Mouse (Mus musculus) neural tube, embryonic 10.5 days (tissue): Measurements from ENCODE around the gene Cfap44.
"Not testable (repeated sequence)": the region's sequence is repeated elsewhere in the genome, so short reads cannot be mapped to it uniquely, and the experiment has no call there.

Experiments used
- DNase-seq: peaks from one replicate; pipeline ENCODE4 v3.0.0-alpha.2; 2017; ENCODE audit warnings: low spot score; ENCODE audit errors: extremely low spot score

Gene Cfap44

DNA sequence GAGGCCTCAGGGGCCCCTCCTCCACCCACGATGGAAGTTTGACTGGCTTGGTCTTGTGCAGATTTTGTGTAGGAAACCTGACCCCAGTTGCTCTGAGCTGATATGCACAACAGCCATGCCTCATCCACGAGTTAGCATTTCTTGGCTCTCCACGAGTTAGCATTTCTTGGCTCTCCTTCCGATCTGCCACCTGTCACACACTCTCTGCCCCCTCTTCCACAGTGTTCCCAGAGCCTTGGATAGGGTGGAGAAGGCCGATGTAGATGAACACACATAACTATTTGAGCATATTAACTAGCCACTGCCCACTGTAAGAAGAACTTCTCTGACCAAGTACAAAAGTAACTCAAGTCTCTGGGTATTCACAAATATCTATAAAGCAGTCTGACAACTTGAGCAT is 33.9 kb downstream of the Cfap44 start:
- no peak for DNase-seq

DNA sequence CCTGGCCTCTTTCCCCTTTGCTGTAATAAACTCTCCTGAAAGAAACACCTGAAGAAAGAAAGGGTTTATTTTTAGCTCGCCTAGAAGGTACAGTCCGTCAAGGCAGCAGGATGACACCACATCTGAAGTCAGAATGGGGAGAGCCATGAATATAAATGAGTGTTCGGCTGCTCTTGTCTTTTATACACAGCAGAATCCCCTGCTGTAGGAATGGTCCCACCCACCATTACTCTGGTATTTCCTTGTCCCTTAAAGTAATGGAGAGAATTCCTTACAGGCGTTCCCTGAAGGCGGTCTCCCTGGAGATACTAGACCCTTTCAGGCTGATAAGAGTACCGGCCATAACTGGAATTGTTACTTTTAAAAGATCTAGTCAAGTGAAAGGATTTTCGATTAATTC is 35.4 kb downstream of the Cfap44 start:
- no peak for DNase-seq

DNA sequence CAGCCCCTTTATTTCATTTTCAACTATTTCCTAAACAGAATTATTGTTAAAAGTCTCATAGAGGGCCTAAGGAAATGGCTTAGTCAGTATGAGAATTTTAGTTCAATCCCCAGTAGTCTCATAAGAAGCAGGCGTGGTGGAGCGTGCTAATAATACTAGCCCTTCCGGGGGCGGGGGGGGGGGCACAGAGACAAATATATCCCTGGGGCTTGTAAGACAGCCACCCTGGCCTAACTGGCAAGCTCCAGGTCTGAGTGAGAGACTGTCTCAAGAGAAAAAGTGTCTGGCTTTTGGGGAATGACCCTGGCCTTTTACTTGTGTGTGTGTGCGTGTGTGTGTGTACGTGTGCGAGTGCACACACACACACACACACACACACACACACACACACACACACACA is 40.3 kb downstream of the Cfap44 start:
- no peak for DNase-seq

DNA sequence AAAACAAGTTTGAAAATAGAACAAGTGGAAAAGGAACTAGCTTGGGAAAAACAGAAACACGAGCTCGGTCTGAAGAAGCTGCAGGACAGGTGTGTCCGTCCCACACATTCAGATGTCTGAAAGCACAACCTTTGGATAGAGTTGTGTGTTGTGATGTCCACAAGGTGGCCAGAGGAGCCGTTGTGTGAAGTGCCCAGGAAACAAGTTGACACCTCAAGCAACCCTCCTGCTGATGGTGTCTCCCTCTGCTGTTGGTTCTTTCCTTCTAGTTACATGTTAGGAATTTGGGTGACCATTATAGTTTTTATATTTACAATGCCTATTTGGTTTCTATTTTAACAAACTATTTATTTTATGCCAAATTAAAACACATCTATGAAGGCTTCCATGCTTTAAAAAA is 40.9 kb downstream of the Cfap44 start:
- DNase-seq, result no peak

DNA sequence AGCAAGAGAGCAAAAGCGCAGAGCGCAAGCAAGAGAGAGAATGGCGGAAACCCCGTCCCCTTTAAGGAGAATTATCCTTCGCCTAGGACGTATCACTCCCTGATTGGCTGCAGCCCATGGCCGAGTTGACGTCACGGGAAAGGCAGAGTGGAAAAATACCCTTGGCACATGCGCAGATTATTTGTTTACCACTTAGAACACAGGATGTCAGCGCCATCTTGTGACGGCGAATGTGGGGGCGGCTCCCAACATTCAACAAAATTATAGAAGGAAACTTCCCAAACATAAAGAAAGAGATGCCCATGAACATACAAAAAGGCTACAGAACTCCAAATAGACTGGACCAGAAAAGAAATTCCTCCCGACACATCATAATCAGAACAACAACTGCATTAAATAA is 47.3 kb downstream of the Cfap44 start:
- not testable (repeated sequence) for DNase-seq

DNA sequence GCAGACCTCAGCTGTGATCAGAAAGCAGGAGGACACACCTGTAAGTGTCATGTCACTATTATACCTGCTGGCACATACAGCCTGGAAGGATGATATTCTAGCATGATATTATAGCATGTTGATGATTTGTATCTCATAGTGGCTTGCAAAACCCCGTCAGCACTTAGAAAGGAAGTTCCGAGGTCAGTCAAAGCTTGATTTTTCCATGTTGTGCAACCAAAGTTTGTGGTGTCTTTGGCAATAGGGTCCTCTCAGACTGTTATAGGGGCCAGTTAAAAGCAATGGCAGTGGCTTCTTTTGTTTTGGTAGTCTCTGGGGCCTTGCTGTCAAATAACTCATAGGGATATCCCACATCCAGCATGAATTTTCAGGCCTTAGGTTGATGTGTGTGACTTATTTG is 63.3 kb downstream of the Cfap44 start:
- DNase-seq, result no peak

DNA sequence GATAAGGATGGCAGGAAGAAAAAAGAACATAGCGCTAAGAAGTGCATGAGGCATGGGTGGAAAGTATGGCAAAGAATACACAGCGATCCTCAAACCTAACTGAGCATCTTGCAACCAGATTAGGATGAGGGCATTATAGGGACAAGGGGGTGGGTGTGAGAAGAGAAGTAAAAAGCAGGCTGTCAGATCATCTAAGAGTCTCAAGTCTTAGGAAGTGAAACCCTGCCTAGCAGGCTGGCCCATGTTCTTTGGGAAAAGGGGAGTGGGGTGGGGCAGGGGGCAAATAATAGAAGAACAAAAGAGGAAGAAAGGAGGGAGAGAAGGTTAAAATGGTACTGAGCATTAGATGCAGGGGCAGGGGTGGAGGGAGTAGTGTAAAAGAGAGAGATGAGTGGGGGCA is 64.2 kb downstream of the Cfap44 start:
- DNase-seq, result no peak

DNA sequence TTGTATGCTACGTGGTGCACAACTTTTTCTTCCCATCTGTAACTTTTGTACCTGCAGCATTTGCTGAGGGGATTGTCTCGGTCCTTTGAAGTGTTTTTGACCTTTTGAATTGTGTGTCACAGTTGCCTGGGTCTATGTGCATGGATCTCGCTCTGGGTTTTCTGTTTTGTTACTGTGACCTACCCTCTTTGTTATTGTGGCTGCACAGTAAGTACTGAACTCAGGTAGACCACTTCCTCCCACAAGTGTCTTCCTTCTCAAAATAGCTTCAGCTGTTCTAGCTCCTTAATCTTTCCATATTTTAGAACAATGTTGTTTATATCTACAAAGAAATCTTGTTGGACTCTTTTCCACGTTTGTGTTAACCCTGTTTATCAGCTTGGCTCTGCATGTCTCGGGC is 66.3 kb downstream of the Cfap44 start:
- no peak for DNase-seq

DNA sequence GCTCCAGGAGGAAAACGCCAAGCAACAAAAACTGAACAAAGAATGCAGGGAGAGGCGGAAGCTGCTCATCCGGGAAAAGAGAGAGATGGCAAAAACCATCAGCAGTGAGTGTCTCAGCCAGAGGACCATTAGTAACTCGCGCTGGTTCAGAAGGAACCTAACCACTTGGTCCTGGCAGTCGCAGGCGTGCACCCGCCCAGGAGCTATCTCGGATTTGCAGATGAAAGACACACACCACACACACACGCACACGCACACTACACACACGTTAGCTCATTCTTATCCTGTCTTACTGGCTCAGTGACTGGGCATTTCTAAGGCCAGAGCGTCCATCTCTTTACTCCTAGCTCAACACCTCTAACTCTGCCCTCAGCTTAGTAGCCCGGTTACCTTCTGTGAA is 80.7 kb downstream of the Cfap44 start:
- no peak for DNase-seq

DNA sequence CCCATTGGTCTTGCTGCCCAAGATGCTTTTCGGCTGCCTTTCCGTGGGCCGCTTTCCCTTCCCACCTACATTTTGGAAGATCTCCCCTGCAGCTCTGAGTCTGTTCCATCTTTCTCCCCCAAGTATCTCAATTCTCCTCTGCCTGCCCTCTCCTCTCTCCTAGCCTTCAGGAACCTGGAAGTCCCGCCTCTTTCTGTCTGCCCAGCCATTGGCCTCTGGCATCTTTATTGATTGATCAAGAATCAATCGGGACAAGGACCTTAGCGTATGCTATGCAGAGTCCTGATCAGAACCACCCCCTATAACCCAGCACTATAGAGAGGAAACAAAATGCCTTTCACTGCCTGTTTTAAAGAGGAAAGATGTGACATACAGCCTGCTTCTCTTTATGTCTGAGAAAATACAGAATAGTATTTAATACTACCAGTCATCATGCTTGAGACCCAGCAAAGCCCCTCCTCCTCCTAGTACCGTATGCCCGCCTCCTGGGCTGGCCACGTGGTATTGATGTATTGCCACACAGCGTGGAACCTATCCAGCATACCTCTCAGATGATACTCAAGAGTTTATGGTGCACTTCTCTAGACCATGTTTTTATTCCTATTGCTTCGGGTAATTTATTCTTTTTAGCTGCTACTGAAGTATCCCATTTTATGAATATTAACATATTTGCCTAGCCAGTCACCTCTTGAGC is 81.2 kb downstream of the Cfap44 start:
- no peak for DNase-seq

DNA sequence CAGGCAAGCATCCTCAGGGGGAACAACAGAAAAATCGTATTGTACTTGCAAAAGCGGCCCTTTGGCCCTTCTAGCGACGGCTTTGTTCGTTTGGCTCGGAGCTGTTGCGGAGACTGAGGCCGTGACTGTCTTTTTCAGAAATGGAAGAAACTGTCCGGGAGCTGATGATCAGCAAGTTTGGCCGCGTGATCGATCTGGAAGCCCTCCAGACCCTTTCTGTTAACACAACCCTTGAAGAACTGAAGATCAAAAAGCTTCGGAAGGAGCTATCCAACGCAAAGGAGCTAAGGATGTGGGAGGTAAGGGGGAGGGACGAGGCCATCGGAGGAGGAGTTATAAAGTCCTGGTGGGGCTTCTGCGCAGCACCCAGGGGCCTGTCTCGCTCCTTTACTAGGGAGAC is 84.2 kb downstream of the Cfap44 start:
- no peak for DNase-seq

DNA sequence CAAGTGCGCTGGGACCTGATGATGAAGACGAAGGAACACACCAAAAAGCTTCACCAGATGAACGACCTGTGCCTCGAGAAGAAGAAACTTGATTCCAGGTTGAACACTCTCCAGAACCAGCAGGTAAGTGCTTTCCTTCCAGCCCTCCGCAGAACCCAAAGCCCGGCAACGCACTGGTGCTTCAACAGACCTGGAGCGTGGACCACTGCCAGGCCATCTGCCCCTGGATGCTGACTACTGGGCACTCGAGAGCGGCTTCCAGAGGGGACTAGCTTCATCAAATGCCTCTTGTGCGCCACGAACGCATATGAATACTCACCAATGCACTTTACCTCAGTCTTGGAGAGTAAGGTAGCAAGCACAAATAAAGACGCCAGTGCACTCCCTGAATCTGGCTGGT is 85.3 kb downstream of the Cfap44 start:
- no peak for DNase-seq

DNA sequence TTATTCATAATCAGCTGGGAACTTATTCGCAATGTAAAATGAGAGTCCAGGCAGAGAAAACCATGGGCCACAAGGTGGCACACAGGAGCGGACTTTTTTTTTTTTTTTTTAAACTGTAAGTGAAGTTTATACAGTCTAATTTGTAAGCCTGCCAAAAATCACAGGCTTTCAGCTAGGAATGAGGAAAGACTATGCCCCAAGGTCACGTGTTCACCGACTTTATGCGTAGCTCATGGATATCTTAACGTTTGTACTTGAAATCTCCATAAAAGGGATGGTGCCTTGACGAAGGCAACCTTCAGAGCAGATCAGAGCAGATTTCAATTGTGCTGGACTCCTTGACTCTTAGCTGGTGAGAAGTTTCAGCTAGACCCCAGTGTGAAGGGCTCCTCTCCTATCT is 86.0 kb downstream of the Cfap44 start:
- DNase-seq, result no peak

DNA sequence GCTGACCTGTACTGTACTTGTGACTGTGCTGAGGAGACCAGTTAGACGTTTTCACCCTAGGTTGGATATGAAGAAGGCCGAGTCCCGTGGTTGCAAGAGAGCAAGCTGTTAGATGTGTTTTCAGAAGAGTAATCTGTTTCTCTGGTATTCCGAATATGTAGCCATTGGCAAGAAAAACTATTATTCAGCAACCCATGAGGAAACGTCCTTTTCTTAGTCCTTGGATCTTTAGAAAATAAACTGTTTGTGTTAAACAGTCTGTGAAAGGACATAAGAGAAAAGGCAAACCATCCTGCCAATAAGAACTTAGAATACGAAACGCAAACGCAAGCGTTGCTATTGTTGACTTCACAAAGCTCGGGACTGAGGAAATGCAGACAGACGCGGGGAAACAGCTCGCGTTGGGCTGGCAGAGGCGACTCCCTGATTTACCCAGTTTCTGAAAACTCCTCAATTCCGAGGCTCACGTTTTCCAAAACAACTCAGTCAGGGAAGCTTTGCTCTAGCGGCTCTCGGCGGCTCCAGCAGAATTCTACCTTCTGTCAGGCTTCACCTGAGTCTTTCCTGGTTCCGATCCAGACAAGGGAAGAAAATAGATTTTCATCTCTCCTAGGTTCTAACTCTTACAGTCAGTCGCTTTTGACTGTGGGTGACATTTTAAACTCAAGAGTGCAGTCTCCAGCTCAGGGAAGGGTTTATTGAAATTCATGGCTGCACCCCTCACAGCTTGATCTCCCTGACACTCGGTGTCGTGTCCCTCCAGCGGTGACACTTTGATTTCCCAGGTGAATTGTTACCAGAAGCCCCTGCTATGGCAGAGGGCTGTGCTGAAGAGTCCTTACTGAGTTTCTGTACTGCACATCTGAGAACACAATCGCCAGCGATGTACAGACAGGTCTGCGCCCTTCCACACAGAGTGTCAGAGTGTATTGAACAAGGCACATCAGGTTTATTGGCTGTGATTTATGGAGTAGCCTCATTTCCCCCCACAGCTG is 87.3 kb downstream of the Cfap44 start:
- no peak for DNase-seq

DNA sequence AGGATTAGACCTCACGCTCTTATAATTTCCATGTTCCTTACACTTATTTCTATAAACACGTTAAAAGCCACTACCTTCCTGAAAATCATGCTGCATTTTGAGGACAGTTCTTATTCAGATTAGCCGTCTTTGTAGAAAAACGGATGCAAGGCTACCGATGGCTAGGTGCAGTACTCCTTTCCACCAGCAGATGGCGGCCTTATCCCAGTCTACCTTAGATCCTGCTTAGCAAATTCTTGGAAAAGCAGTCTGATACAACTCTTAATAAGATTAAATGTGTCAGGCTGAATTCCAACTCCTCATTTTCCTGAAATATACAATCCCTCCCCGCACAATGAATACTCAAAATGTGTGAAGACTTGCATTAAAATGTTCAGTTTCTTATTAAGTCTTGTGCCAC is 89.5 kb downstream of the Cfap44 start:
- DNase-seq, result peak; percentile 84

DNA sequence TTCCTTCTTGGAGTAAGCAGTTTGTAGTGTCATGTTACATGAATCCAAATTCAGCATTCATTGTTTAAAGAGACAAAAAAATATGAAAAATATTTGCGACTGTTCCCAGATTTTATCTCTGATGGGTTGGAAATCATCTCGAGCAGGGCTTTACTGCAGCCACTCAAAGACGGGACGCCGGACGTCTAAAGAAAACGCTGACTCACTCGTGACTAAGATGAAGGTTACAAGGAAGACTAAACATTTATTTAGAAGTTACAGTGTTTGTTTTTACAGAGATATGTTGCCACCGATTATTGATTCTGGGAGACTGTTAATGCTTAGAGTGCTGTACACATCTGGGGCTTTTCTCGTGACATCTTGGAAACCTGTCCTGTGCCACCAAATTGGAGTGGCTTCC is 90.2 kb downstream of the Cfap44 start:
- no peak for DNase-seq

DNA sequence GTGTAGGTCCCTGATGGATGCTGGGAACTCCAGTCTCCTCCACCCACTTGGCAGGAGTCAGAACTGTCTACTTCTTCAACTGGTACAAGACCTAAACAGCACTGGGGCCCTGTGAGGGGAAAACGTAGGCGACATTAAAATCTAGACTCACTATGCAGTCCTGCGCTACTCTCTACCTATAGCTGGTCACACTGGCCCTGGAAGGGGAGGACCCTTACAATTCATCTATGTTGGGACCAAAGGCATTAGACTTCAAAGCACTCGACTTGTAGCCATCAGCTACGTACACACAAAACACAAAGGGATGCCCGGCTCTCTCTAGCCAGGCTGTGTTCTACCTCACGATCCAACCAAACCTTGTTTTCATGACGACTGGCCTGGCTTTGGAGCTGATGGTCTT is 91.1 kb downstream of the Cfap44 start:
- no peak for DNase-seq

DNA sequence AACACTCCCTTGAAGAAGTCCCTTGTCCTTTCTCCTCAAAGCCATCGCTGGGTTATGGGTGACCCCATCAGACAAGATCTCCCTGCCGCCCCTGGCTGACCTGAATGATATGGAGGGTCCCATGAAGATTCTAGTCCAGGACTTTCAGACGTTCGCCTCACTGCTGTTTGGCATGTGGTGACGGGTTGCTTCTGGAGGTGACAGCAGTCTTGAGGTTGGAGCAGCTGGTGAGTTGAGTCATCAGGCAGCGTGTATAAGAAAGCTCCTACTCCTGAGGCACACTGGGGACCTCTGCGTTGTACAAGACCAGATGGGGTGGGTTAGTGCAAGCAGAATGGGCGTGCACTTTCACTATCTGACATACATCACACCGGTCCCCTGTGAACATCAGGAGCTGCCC is 92.0 kb downstream of the Cfap44 start:
- DNase-seq, result no peak

DNA sequence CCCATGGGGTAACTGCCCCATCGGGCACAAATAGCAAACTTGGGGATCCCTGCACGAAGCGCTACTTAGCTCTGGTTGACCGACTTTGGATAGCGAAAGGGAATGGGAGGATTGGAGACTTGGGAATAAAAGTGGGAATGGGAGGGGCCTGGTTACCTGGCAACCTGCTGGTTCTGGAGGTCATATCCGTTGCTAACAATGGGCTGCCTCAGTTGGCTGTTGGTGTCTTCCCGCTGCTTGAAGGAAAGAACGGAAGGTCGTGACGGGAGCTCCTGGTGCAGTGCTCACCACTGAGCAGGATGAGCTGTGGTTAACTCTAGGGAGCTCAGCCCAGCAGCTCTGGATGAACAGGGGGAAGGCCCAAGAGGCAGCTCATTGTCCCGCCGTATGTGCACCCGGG is 92.6 kb downstream of the Cfap44 start:
- no peak for DNase-seq

DNA sequence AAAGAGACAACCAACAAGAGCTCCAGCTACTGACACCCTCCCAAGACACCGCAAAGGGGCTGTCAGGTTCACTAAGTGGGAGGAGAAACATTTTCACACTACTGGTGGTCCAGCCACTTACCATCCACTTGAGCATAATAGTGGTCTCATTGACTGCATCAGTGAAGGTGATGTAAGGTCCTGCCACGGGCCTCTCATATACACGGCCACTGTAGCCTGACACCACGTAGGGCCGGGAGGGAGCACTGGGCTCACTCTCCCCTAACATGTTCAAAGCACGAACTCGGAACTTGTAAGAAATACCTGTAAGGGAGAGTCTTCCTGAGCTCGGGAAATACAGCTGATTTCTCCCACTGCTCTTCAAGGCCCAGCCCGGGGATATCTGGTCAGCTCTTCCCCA is 96.5 kb downstream of the Cfap44 start:
- DNase-seq, result no peak

DNA sequence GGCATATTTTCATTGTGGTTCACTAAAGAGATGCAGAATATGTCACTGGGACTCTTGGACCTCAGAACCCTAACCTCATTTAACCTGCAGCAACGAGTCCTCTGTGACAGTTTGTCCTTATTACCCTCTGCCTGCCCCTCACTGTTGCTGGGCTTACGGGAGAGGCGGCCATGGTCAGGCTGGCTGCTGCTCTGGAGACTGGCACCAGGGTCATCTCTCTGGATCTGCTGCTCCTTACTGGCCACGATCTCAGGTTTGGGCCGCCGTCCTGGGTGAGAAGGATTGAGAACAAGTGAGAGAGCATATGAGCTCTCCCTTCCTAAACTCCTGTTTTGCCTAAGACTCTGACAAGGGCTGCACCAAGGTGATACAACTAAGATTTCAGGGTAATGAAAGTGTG is 97.6 kb downstream of the Cfap44 start:
- DNase-seq, result no peak

DNA sequence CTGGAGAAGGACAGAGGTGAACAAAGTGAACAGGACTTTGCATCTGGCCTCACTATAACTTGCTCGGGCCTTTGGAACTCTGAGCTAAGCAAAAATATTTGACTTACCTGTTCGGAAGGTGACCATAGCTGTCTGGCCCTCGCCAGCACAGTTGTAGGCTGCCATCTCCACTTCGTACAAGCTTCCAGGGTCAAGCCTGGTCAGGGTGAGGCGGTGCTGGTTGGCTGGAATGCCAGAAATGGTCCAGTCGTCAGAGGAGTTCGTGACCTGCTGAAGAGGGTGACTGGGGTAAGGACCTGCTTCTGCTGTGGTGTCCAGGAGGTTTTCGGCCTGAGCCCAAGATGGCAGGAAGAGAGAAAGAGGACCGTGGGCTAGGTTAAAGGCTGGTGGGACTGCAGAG is 98.1 kb downstream of the Cfap44 start:
- DNase-seq, result no peak

DNA sequence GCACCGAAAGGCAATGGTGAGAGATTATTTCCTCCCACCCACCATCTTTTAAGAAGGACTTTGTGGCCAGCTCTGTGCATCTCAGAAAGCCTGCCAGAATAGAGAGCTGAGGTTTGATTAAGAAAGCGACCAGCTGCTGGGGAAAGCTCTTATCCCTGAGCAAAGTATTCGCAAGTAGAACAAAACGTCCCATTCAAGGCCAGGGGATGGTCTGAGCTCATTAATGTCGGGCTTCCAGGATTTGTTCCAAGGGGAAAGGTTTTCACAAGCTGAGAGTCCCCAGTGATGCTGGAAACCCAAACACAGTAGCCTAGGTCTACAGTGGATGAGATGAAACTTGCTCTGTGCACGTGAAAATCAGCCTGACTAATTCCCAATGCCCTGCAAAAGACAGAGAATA is 99.3 kb downstream of the Cfap44 start:
- DNase-seq, result no peak
